Mouse (Mus musculus) intestine, postnatal 0 days (tissue): ENCODE measurements at regions not wholly inside any gene's neighbourhood (a gene's known extent, or its start where the extent isn't known, plus 50 kb on each side); places are given as distances from the start of the nearest gene placed in this dataset.

ENCODE experiments used
- ATAC-seq: fragments of 200-750 bp; cut with Nextera tagmentation; 2 replicates; pipeline ENCODE4 v1.8.0; 2017; ENCODE audit warnings: mild to moderate bottlenecking, moderate TSS enrichment, moderate library complexity
- H3K27ac ChIP-seq: fragments of 300-500 bp; sonication (generic); 2 replicates; pipeline ENCODE4 v1.5.1; 2014; ENCODE audit warnings: mild to moderate bottlenecking, low read depth, low read length, moderate library complexity
- H3K27me3 ChIP-seq: fragments of 300-500 bp; sonication (generic); replicated peaks from 2 replicates; pipeline ENCODE4 v1.6.1; 2014; ENCODE audit warnings: low read length, mixed read lengths; ENCODE audit not compliant: control insufficient read depth, insufficient read depth
- H3K36me3 ChIP-seq: fragments of 300-500 bp; sonication (generic); 2 replicates; pipeline ENCODE4 v1.6.1; 2014; ENCODE audit warnings: mild to moderate bottlenecking, moderate library complexity; ENCODE audit not compliant: control insufficient read depth, insufficient read depth
- H3K4me1 ChIP-seq: fragments of 300-500 bp; sonication (generic); replicated peaks from 2 replicates; pipeline ENCODE4 v1.6.1; 2014; ENCODE audit warnings: antibody characterized with exemption, low read length, mixed read lengths; ENCODE audit not compliant: control insufficient read depth, insufficient read depth
- H3K4me2 ChIP-seq: fragments of 300-500 bp; sonication (generic); replicated peaks from 2 replicates; pipeline ENCODE4 v1.6.1; 2014; ENCODE audit warnings: low read depth, mild to moderate bottlenecking, moderate library complexity
- H3K4me3 ChIP-seq: fragments of 300-500 bp; sonication (generic); 2 replicates; pipeline ENCODE4 v1.5.1; 2014; ENCODE audit warnings: low read depth, low read length
- H3K9ac ChIP-seq: fragments of 300-500 bp; sonication (generic); 2 replicates; pipeline ENCODE4 v1.6.1; 2014; ENCODE audit warnings: mild to moderate bottlenecking, low read depth, low read length
- H3K9me3 ChIP-seq: fragments of 300-500 bp; sonication (generic); 2 replicates; pipeline ENCODE4 v1.6.1; 2016; ENCODE audit warnings: mixed run types; ENCODE audit not compliant: control insufficient read depth
- CTCF ChIP-seq: sonication (generic); IDR thresholded peaks from 2 replicates; pipeline ENCODE4 v1.5.1; 2016; ENCODE audit warnings: low read depth, mild to moderate bottlenecking, control low read depth, antibody characterized with exemption, moderate library complexity
- WGBS: fragments of 180-500 bp; shearing (Covaris S2); extraction: QIAGEN DNeasy Blood & Tissue Kit; methylation state at CpG from one replicate; pipeline ENCODE4 v1.1.7; 2014; 5-methylcytosine and 5-hydroxymethylcytosine counted together

- H3K9ac ChIP-seq, result no peak overlapping the region
- H3K36me3 ChIP-seq, result no peaks in the 10 kb centered on the region
- WGBS, result 80% methylated on average over 4 of the region's 4 CpGs
- H3K4me1 ChIP-seq, result no peaks in the 10 kb centered on the region; the same call in 1 of the 2 replicates
- no peak for TF ChIP-seq CTCF
- no peak overlapping the region for H3K27ac ChIP-seq
- H3K4me3 ChIP-seq, result no peak overlapping the region
- no peaks in the 10 kb centered on the region for H3K9me3 ChIP-seq
- H3K27me3 ChIP-seq, result peaks cover 3% of the 10 kb centered on the region; the same call in 1 of the 2 replicates
- H3K4me2 ChIP-seq, result no peak overlapping the region
- ATAC-seq, result no peak
Measured at GRCm38 (mm10) chr14:118414275-118414674, 147.5 kb downstream of the Gm9376 start.

- H3K36me3 ChIP-seq, result no peaks in the 10 kb centered on the region
- TF ChIP-seq CTCF, result no peak
- 75% methylated on average over 7 of the region's 7 CpGs for WGBS
Measured at GRCm38 (mm10) chr14:118416163-118416562, 149.4 kb downstream of the Gm9376 start.

GRCm38 (mm10) chr14:118419442-118420193 is 152.9 kb downstream of the Gm9376 start:
- Histone ChIP-seq H3K27ac (no peak overlapping the region), H3K4me2 (no peak overlapping the region), H3K36me3 (no peaks in the 10 kb centered on the region), H3K4me1 (no peaks in the 10 kb centered on the region), H3K9me3 (no peaks in the 10 kb centered on the region), H3K4me3 (no peak overlapping the region), H3K9ac (no peak overlapping the region), H3K27me3 (peaks cover 3% of the 10 kb centered on the region)
- 89% methylated on average over 12 of the region's 12 CpGs for WGBS
- no peak for TF ChIP-seq CTCF
- ATAC-seq, result no peak

More at GRCm38 (mm10) chr14:118416163-118416562, 149.4 kb downstream of the Gm9376 start:
- Histone ChIP-seq H3K9me3 (no peaks in the 10 kb centered on the region), H3K4me1 (no peaks in the 10 kb centered on the region; the same call in 1 of the 2 replicates), H3K4me3 (no peak overlapping the region), H3K4me2 (no peak overlapping the region), H3K27me3 (peaks cover 3% of the 10 kb centered on the region; the same call in 1 of the 2 replicates), H3K9ac (no peak overlapping the region), H3K27ac (no peak overlapping the region)
- no peak for ATAC-seq

GRCm38 (mm10) chr14:118422351-118423001 is 155.7 kb downstream of the Gm9376 start:
- Histone ChIP-seq H3K36me3 (no peaks in the 10 kb centered on the region), H3K9me3 (no peaks in the 10 kb centered on the region), H3K4me1 (no peaks in the 10 kb centered on the region), H3K27me3 (no peaks in the 10 kb centered on the region; the same call in 1 of the 2 replicates), H3K4me3 (no peak overlapping the region), H3K9ac (no peak overlapping the region), H3K27ac (no peak overlapping the region), H3K4me2 (peak overlapping the region; percentile 32; the same call in 1 of the 2 replicates)
- ATAC-seq, result no peak
- WGBS, result 16% methylated on average over 17 of the region's 17 CpGs
- no peak for TF ChIP-seq CTCF

GRCm38 (mm10) chr14:118423269-118423668 is 156.5 kb downstream of the Gm9376 start:
- no peak for TF ChIP-seq CTCF
- Histone ChIP-seq H3K4me1 (no peaks in the 10 kb centered on the region), H3K9ac (no peak overlapping the region), H3K9me3 (no peaks in the 10 kb centered on the region), H3K27ac (no peak overlapping the region), H3K4me2 (no peak overlapping the region), H3K4me3 (no peak overlapping the region), H3K36me3 (no peaks in the 10 kb centered on the region), H3K27me3 (no peaks in the 10 kb centered on the region; the same call in 1 of the 2 replicates)
- 15% methylated on average over 9 of the region's 9 CpGs for WGBS
- ATAC-seq, result no peak

- no peak overlapping the region for H3K27ac ChIP-seq
- ATAC-seq, result no peak
- WGBS, result 76% methylated on average over 3 of the region's 3 CpGs
- H3K4me1 ChIP-seq, result no peaks in the 10 kb centered on the region
- H3K4me2 ChIP-seq, result no peak overlapping the region
- no peaks in the 10 kb centered on the region for H3K36me3 ChIP-seq
- H3K9me3 ChIP-seq, result no peaks in the 10 kb centered on the region
- TF ChIP-seq CTCF, result no peak
- no peaks in the 10 kb centered on the region; the same call in 1 of the 2 replicates for H3K27me3 ChIP-seq
- H3K9ac ChIP-seq, result no peak overlapping the region
- H3K4me3 ChIP-seq, result no peak overlapping the region
Measured at GRCm38 (mm10) chr14:118426562-118426961, 159.8 kb downstream of the Gm9376 start.
